Mouse (Mus musculus): ENCODE measurements around the gene Pxmp2.
A peak's percentile ranks its signal among the peaks of the same experiment; 100 is the strongest.

Pxmp2 gene

DNA sequence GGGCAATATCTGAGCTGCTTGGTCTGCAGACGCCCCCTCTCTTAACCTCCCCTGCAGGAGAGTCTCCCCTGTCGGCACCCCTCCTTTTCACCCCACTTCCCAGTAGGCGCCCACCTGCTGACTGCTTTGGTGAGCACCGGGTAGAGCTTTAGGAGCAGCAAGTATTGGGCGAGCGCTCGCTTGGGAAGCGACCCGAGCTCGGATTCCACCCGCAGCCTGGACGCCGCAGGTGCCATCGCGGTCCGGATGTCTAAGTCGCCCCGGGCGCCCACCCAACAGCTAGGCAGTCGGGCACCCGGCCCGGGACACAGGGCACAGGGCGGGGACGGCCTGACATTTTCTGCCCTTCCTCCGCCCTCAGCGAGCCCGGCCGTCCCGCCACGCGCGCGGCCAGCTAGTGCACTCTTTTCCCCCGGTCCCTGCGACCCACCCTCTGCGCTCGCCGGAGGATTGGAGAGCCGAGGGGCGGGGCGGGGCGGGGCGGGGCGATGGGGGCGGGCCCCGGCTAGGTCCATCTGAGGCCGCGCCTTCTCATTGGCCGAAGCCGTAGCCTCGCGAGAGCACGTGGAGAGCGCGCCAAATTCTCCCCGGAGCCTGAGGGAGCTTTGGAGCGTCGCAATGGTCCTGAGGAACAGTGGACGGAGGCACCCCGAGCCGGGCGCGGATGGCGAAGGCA, at the start of gene Pxmp2, which contains the start of gene Pole:
TSS of gene Pxmp2 (minus strand) at position 417 of the 676 bp plus-strand sequence.
TSS of gene Pole (plus strand) at position 537 of the 676 bp plus-strand sequence.
- DNase-seq (ENCODE audit: low spot score in 2 of 2) = peak; percentile 82

DNA sequence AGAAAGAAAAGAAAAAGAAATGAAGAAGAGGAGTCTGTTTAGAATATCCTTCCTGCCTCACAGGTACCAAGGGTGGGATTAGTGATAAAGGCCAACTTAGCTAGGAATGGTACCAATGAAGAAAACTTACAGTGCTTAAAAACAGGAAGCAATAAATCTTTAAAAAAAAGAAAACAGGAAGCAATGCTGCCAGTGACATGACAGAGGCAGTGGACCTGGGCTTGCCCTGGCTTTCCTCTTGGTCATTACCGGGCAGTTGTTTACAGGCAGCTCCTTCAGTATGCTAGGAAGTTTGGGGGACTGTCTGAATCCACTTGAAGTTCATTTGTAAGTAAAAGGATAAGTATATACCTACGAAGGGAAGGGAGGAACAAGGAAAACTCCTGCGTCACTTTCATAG, 44.5 kb upstream of the Pxmp2 start:
- no peak for DNase-seq (ENCODE audit: low spot score in 2 of 2)

DNA sequence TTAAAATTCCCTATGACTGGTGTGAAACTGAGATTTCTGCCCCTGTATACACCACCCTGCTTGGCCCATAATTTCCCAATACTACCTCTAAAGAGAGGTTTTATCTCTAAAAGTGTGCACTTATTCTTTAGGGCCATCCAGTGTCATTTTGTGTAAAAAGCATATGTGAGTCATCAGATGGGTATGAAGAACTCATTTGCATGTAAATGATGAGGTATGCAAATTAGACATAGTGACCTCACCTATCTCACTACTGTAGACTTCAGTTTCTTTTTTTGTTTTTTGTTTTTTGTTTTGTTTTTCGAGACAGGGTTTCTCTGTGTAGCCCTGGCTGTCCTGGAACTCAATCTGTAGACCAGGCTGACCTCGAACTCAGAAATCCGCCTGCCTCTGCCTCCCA, 27.1 kb upstream of the Pxmp2 start:
- no peak for DNase-seq (ENCODE audit: low spot score in 2 of 2)

DNA sequence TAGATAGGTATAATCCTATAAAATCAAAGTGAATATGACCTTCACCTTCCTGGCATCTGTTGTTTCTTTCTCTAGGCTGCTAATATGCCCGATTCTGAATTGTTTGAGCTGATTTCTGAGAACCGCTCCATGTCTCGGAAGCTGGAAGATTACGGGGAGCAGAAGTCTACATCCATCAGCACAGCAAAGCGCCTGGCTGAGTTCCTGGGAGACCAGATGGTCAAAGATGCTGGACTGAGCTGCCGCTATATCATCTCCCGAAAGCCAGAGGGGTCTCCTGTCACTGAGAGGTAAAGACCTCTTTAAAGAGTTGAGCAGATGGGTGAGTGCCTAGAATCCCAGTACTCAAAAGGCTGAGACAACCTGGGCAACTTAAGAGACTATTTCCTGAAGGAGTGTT, 22.9 kb upstream of the Pxmp2 start:
- DNase-seq (ENCODE audit: low spot score in 2 of 2) = no peak

DNA sequence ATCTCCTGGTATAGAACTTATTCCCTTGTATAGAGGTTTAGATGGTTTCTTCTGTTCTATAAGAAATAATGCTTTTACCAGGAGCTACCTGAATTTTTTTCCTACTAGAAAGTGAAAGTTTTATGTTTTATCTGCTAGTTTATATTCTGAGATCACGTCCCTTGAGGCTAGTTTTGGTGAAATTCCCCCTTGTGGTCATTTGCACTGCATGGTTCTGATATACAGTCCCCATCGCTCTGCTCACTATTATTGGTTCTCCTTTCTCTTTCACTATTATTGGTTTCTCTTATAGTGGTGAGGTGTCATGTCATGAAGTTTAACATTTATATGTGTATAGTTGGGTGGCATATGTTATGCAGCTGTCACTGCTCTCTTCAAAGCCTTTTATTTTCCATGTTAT, 14.6 kb upstream of the Pxmp2 start:
- no peak for DNase-seq (ENCODE audit: low spot score in 2 of 2)

DNA sequence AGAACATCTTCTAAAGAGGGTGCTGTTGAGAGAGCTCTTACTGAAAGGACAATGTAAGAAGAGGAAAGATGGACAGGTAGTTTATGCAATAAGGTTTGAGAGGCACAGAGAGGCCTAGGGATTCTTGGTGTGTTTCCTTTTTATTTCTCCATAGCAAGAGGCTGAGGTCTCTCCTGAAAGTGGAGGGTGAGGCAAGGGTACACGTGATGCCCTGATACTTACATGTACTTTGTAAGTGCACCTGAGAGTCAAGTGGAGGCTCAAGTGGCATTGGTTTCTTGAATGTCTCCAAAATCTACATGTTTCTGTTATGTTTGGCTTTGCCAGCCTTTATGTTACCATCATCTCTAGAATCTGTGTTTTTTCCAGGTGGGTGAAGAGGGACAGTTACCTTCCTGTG, 10.7 kb upstream of the Pxmp2 start:
- DNase-seq (ENCODE audit: low spot score in 2 of 2) = no peak

DNA sequence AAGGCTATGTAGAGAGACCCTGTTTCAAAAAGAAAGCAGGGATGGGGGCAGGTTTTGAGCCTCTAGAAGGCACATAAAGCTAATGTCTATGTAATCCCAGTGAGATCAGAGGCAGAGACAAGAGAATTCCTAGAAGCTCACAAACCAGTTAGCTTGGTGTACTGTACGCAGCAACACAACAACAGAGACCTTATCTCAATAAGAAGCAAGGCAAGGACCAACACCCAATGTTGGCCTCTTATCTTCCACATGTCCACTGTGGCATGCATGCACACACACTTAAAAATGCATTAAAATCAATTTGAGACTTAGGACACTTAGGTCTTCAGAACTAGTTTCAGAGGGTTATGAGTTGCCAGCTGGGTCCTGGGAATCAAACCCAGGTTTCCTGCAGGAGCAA, 5.7 kb upstream of the Pxmp2 start:
- DNase-seq (ENCODE audit: low spot score in 2 of 2) = no peak

DNA sequence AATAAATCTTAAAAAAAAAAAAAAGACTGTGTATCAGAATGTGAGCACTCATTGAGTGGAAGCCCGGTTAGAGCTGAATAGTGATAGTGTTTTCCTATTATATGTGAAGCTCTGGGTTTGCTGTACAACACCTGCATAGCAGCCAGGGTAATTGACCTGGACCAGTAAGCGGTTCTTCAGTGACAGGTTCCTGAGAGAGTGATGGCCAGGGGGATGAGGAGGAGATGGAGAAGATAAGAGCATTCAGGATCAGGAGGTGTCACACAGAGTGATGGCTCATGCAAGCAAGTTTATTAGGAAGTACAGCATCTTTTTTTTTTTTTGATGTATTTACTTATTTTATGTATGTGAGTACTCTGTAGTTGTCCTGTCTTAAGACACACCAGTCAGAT, 1.1 kb upstream of the Pxmp2 start:
- no peak for DNase-seq (ENCODE audit: low spot score in 2 of 2)

DNA sequence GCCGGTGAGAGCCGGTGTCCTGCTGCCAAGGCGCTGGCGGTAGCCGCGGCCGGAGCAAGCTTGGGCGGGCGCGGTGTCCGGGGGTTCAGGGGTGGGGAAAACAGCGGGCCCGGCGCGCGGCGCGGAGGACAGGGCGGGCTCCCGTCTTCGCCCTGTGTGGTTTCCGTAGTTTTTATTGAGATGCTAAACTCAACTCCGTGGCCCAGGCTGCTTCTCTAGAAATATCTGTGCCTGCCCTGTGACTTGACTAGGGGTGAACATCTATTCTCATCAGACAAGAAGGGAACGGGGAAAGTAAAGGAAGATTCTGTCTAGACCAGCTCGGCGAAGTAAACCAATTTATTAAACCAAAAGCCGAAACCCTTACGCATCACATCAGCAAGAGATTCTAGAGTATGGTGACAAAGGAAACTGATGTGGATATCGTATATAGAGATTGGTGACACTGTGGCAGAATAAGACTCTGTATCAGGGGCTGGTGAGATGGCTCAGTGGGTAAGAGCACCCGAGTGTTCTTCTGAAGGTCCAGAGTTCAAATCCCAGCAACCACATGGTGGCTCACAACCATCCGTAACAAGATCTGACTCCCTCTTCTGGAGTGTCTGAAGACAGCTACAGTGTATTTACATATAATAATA, 579 bp upstream of the Pxmp2 start:
- DNase-seq (ENCODE audit: low spot score in 2 of 2) = no peak

DNA sequence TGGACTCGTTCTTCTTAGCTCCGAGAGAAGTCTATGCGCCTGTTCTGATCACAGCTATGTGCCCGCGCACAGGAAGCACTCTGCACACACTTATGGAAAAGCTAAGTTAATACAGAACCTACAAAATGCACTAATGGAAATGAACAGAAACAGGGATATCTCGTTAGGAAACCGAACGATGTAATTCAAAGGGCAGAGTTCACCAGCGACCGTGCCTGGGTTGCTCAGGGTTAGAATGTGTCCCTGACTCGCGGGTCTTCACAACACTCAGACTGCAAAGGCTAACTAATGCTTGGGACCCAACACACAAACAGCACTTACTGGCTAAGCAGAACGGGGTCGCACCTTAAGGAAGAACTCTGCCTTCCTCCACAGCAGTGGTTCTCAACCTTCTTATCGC, 830 bp downstream of the Pxmp2 start:
- DNase-seq (ENCODE audit: low spot score in 2 of 2) = no peak

DNA sequence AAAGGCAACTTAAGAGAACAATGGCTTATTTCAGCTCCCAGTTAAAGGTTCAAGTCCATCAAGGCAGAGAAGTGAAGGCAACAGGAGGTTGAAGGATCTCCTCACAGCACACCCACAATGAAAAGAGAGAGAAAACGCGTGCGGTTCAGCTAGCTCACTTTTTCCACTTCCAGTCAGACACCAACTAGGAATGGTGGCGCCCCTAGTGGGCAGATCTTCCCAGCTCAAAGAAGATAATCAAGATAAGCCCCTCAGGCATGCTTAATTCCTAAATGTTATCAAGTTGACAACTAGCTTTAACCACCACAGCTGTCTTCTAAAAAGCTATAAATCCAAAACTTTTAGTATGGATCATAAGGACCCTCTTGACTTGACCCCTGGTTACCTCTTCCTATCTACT, 1.4 kb downstream of the Pxmp2 start:
- DNase-seq (ENCODE audit: low spot score in 2 of 2) = peak; percentile 32

DNA sequence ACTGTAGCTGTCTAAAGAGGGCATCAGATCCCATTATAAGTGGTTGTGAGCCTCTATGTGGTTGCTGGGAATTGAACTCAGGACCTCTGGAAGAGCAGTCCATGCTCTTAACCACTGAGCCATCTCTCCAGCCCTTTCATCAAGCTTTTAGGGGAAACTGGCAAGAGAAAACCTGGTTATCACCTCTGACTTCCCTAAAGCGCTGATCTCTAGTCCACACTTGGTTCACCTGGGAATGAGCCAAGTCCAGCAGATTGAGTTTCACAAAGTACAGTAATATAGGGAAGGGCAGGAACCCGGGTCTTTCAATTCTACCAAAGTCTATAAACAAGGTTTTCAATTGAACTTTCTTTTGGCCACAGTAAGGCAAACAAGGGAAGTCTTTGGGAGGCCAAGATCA, 4.0 kb downstream of the Pxmp2 start:
- DNase-seq (ENCODE audit: low spot score in 2 of 2) = no peak

DNA sequence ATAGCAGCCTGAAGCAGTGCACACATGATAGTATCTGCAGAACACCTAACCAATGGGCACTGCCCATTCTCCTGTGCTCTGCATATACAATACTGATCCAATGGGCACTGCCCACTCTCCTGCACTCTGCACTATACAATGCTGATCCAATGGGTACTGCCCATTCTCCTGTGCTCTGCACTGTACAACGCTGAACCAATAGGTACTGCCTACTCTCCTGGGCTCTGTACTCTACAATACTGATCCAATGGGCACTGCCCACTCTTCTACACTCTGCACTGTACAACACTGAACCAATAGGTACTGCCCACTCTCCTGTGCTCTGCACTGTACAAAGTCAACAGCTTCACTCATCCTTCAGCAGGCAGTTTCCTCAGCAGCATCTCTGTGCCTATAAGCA, 9.1 kb downstream of the Pxmp2 start:
- no peak for DNase-seq (ENCODE audit: low spot score in 2 of 2)

DNA sequence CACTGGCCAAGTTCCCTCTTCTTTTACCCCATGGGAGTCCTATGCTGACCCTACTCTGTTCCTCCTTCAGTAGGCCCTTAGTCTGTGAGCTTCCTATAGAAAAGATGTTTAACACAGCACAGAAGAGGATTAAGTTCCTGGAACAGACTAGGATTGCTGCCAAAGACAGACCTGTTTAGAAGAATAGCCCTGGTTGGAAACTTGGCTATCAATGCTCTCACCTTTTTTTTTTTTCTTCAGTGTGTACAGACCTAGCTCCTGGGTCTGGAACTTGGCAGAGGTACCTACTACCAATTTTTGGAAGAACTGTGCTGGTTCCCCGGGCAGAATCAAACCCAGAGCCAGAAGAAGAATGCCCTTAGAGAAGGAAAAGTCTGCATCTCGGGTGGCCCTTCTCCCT, 9.6 kb downstream of the Pxmp2 start:
- no peak for DNase-seq (ENCODE audit: low spot score in 2 of 2)

DNA sequence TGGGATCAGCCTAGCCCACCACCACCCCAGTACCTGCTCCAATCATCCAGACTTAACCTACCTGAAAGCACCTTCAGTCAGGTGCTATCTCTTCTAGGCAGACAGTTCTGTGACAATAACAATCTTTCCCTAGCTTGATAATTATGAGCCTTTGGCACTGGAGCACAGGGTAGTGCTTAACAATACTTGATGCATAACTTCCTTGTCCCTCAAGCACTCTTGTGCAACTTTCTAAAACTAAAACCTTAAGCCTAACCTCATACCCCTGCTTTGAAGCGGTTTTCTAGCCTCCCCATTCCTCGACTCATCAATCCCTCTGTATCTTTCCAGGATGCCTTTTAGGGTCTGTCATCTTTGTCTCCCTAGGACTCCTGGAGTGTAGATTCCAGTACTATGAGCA, 11.1 kb downstream of the Pxmp2 start:
- DNase-seq (ENCODE audit: low spot score in 2 of 2) = no peak

DNA sequence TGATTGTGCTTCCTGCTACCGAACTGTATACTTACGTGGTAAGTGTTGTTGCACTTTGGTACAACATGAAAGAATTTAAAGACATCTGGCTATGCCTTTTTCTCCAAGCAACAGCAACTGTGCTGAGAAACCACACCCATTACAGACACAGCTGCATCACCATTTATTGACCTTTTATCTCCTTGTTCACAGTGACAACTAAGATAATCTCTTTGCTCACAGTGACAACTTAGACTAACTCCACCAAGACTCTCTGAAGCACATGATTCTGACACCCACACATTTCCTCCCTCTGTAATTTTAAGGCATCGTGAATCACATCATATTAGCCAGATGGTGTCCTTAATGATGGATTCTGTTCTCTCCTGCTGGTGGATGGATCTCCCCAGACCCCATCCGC, 11.8 kb downstream of the Pxmp2 start:
- no peak for DNase-seq (ENCODE audit: low spot score in 2 of 2)

DNA sequence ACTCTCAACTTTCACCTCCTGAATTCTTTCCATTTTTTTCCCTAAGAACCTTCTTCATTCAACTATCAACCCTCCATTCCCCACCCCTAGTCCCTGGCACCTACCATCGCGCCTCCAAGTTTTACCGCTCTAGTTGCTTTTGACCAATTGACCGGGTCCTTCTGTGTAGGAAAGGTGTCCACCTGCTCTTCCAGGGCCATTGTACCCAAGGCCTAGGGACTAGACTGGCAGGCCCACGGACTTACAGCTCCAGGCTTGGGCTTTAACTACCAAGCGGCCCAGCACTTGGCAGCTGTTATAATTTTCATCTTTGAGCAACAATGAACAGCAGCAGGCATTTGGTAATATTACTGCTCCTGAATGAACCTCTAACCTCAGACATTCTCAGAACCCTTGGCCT, 15.7 kb downstream of the Pxmp2 start:
- no peak for DNase-seq (ENCODE audit: low spot score in 2 of 2)

DNA sequence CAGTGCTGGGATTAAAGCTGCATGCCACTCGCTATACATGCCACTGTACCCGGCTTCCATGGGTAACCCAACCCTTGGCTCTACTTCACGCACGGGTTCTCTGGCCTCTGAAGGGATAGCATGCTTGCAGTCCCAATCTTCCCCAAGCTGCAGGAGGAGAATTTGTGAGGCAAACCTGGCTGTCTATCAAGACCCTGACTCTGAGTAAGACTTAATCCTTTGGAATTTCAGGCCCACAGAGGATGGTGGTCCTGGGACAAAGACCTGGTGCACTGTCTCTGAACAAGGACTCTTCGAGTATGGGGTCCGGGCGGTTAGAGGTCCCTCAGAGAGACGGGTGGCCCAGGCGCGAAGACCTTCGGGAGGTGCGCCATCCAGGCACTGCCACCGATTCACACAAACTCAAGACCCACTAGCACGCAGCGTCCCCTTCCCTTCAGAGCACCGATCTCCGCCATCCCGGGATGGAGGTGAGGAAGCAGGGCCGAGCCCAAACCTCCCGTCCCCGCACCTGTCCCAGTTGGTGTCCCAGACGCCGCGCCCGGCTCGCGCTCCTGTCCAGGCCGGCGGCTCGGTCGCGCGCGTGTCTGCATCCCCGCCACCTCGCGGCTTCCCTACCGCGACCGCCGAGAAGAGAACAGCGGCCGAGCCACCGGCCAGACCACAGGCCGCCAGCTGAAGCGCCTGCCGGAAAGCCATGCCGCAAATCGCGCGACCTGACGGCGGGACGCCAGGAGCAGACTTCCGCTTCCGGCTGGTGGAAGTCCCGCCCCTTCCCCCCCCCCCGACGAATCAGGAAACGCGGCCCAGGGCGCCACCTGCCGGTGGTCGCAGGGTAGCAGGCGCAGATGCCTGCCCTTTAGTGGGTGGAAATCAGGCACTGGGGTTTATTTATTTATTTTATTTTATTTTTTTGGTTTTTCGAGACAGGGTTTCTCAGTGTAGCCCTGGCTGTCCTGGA, 16.6 kb downstream of the Pxmp2 start, which contains the start of gene Pgam5:
TSS of gene Pgam5 (minus strand) at position 773 of the 961 bp plus-strand sequence.
- DNase-seq (ENCODE audit: low spot score in 2 of 2) = peak; percentile 85 to 86

DNA sequence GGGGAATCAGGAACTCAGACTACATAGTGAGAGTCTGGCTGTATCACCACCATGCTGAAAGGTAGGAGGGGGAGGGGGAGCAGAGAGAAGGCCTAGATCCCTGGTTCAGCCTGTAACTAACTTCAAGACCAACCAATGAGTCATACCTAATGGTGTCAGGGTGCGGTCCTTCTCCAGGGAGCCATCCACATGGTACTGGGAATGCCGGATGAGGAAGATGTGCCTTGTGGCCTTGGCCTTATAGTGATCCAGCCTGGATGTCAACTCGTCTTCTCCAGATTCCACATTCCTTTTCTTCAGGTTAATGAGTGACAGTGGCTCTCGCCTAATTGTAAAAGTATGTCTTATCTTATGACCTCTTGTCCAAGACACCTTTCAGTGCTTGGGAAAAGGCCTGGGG, 19.0 kb downstream of the Pxmp2 start:
- DNase-seq (ENCODE audit: low spot score in 2 of 2) = no peak

DNA sequence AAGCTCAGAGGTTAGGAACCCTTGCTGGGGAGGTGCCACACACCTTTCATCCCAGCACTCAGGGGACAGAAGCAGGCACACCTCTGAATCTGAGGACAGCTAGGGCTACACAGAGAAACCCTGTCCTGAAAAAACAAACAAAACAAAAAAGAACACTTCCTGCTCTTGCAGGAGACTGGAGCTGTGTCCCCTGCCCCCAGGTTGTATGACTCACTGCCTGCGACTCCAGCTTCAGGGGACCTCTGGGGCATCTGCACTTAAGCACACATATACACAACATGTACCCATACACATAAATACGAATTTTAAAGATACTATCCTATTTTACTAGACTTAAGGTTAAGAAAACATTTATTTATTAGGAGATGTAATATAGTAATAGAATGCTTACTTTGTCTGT, 41.9 kb downstream of the Pxmp2 start:
- DNase-seq (ENCODE audit: low spot score in 2 of 2) = no peak

DNA sequence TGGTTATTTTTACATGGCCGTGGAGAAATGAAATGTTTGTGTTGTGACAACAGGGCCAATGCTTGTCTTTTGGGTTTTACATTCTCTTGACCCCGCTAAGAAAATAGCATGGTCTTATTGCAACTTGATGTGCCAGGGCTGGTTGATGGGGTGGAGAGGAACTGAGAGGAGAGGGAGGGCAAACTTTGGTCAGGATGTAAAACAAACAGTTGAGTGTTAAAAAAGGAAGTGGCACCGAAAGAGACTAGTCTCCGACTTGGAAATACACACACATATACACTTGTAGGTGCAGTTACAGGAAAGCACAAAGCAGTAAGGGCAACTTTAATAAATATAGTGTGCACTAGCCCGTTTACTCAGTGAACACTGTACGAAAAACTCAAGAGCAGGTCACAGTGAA, 53.6 kb downstream of the Pxmp2 start:
- DNase-seq (ENCODE audit: low spot score in 2 of 2) = no peak

DNA sequence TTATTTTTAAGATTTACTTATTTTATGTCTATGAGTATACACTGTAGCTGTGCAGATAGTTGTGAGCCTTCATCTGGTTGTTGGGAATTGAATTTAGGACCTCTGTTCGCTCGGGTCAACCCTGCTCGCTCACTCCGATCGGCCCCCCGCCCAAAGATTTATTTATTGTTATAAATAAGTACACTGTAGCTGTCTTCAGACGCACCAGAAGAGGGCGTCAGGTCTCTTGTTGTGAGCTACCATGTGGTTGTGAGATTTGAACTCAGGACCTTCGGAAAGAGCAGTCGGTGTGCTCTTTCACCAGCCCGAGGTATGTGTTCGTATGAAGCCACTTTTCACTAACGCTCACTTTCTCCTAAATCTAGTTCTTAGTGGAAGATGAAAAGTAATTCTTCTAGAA, 54.3 kb downstream of the Pxmp2 start:
- DNase-seq (ENCODE audit: low spot score in 2 of 2) = no peak
